Mouse (Mus musculus) kidney, adult 2 months (tissue): Measurements from ENCODE around the gene 4932438H23Rik.

ENCODE experiments used
- CTCF ChIP-seq: fragments of 200-500 bp; conservative IDR thresholded peaks from 2 replicates; pipeline ENCODE4 v1.5.1; 2011; ENCODE audit warnings: low read depth, mild to moderate bottlenecking, control low read depth, low read length, moderate library complexity, mixed read lengths; ENCODE audit not compliant: insufficient read depth, insufficient read length
- POLR2A ChIP-seq: fragments of 200-500 bp; IDR thresholded peaks from one replicate; pipeline ENCODE4 v1.6.1; 2011; ENCODE audit warnings: low read depth, low read length, control low read depth

- TF ChIP-seq CTCF (no peak), POLR2A (no peak)
These were observed 27.8 kb downstream of the 4932438H23Rik start for GRCm38 (mm10) chr16:91067122-91067521.
